ENCODE assay signal across 11 mouse cellular contexts in the genomic region with DNA sequence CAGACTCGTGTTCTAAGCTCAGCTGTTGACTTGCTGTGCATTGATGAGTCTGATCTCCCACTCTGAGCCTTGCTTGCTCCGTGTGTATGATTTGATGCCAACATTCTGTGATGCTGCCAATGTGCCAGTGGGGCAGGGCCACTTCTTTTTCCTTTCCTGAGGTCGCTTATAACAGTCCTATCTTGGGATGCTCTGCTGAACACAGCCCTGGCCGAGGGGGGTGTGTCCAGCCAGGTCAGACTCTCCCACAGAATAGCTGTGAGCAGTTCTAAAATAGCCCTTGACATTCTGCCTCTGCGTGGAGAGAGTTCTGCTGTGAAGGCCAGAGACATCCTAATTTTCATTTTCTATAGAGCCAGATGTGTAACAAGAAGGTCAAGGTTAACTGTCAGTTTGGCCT. TPM values are rescaled to one million over a fixed set of nuclear protein-coding genes. Genes with fewer than 3 reads are reported as not detected.
A peak's percentile ranks its signal among the peaks of the same experiment; 100 is the strongest.
DNase-seq lines count a peak whose midpoint lies in the region; ATAC-seq and TF ChIP-seq lines count a peak whose summit lies in the region.
"Had no signal": no experiment of that assay in that cellular context is flagged by ENCODE, and none has a peak within 500 bp of the region (broad histone marks: within the 10 kb centered on the region; RNA-seq: fewer than 3 reads in every experiment).

No protein-coding gene starts in this region.

- 0 out of 2 replicates have a peak overlapping the region, but pooled peaks have one; percentile 70 for H3K4me3 ChIP-seq in forebrain, embryonic 10.5 days
- no peak overlapping the region for H3K4me3 ChIP-seq in forebrain, embryonic 11.5 days (ENCODE audit: low read depth, low read length)
- H3K4me3 ChIP-seq in testis, adult 2 months (ENCODE audit: control insufficient read depth, low read depth, low read length) = peak overlapping the region; percentile 66
- no peak overlapping the region for H3K4me3 ChIP-seq in limb, embryonic 14.5 days (replicated peaks; ENCODE audit: low read length)
- no peak overlapping the region for H3K4me3 ChIP-seq in neural tube, embryonic 14.5 days (ENCODE audit: low read depth, low read length)
- no peak overlapping the region for H3K4me3 ChIP-seq in intestine, embryonic 15.5 days (replicated peaks)

- no peaks in the 10 kb centered on the region for H3K9me3 ChIP-seq in forebrain, embryonic 10.5 days
- H3K9me3 ChIP-seq in forebrain, embryonic 11.5 days (ENCODE audit: control insufficient read depth, low read length) = no peaks in the 10 kb centered on the region
- no peaks in the 10 kb centered on the region for H3K9me3 ChIP-seq in limb, embryonic 14.5 days (ENCODE audit: control insufficient read depth, low read length)
- H3K9me3 ChIP-seq in neural tube, embryonic 14.5 days (ENCODE audit: control insufficient read depth, low read length) = no peaks in the 10 kb centered on the region
- H3K9me3 ChIP-seq in intestine, embryonic 15.5 days = no peaks in the 10 kb centered on the region
- H3K9me3 ChIP-seq: limb, embryonic 15.5 days had no signal

- H3K9ac ChIP-seq in forebrain, embryonic 11.5 days (ENCODE audit: low read length) = no peak overlapping the region
- H3K9ac ChIP-seq in limb, embryonic 14.5 days (ENCODE audit: low read depth, low read length, severe bottlenecking) = no peak overlapping the region
- no peak overlapping the region for H3K9ac ChIP-seq in neural tube, embryonic 14.5 days (replicated peaks; ENCODE audit: low read depth, low read length)
- no peak overlapping the region for H3K9ac ChIP-seq in intestine, embryonic 15.5 days
- H3K9ac ChIP-seq: limb, embryonic 15.5 days had no signal

- TF ChIP-seq POLR2A in testis, adult 2 months (IDR thresholded peaks at IDR 0.05; ENCODE audit: control insufficient read depth, low read depth, low read length) = no peak
- no peak for TF ChIP-seq POLR2A in limb, embryonic 14.5 days (IDR thresholded peaks at IDR 0.05; ENCODE audit: borderline replicate concordance, extremely low read depth, insufficient read depth, insufficient read length)

- no peak for DNase-seq in forebrain, embryonic 10.5 days (ENCODE audit: extremely low spot score, low spot score)
- DNase-seq in forebrain, embryonic 11.5 days (ENCODE audit: low spot score) = no peak
- no peak for DNase-seq in testis, postnatal 14 days (ENCODE audit: low spot score)
- DNase-seq in limb, embryonic 14.5 days (ENCODE audit: low spot score) = no peak
- no peak for DNase-seq in kidney, adult 9 months
- DNase-seq: cerebellum, adult 2 months had no signal

- no peak overlapping the region for H3K27ac ChIP-seq in forebrain, embryonic 10.5 days
- no peak overlapping the region for H3K27ac ChIP-seq in forebrain, embryonic 11.5 days (ENCODE audit: low read depth, low read length)
- no peak overlapping the region for H3K27ac ChIP-seq in testis, adult 2 months (ENCODE audit: control insufficient read depth, insufficient read depth, low read depth, low read length)
- H3K27ac ChIP-seq in limb, embryonic 14.5 days (replicated peaks; ENCODE audit: low read depth, low read length) = no peak overlapping the region
- H3K27ac ChIP-seq in neural tube, embryonic 14.5 days (ENCODE audit: low read depth, low read length) = no peak overlapping the region
- H3K27ac ChIP-seq in intestine, embryonic 15.5 days = no peak overlapping the region
- H3K27ac ChIP-seq: limb, embryonic 15.5 days had no signal

- ATAC-seq in forebrain, embryonic 11.5 days (replicated peaks; ENCODE audit: low FRiP score) = no peak
- ATAC-seq in limb, embryonic 14.5 days (ENCODE audit: low FRiP score, low read depth) = no peak
- ATAC-seq in neural tube, embryonic 14.5 days (ENCODE audit: low read depth) = no peak
- ATAC-seq in intestine, embryonic 15.5 days = no peak
- ATAC-seq: inflammation-experienced regulatory T-cells, adult 6 months had no signal

- peaks cover 88% of the 10 kb centered on the region for H3K4me1 ChIP-seq in forebrain, embryonic 10.5 days
- H3K4me1 ChIP-seq in forebrain, embryonic 11.5 days (replicated peaks; ENCODE audit: control insufficient read depth, insufficient read depth, low read length) = peaks cover 9% of the 10 kb centered on the region; the same call in 1 of the 2 replicates
- H3K4me1 ChIP-seq in testis, adult 2 months (ENCODE audit: control insufficient read depth, insufficient read depth, low read length) = peaks cover 7% of the 10 kb centered on the region
- H3K4me1 ChIP-seq in limb, embryonic 14.5 days (ENCODE audit: control insufficient read depth, insufficient read depth, low read length) = peaks cover 36% of the 10 kb centered on the region
- H3K4me1 ChIP-seq in neural tube, embryonic 14.5 days (ENCODE audit: control insufficient read depth, insufficient read depth, low read length) = peaks cover 11% of the 10 kb centered on the region; the same call in 1 of the 2 replicates
- H3K4me1 ChIP-seq in intestine, embryonic 15.5 days (replicated peaks) = peaks cover 27% of the 10 kb centered on the region

- H3K4me2 ChIP-seq in forebrain, embryonic 11.5 days (ENCODE audit: low read depth, low read length, severe bottlenecking) = no peak overlapping the region
- 0 out of 2 replicates have a peak overlapping the region, but pooled peaks have one; percentile 8 for H3K4me2 ChIP-seq in limb, embryonic 14.5 days (replicated peaks; ENCODE audit: low read depth, low read length, severe bottlenecking)
- H3K4me2 ChIP-seq in neural tube, embryonic 14.5 days (ENCODE audit: low read depth, low read length) = peak overlapping the region; percentile 11; the same call in 1 of the 2 replicates
- H3K4me2 ChIP-seq in intestine, embryonic 15.5 days (replicated peaks) = no peak overlapping the region

- WGBS in forebrain, embryonic 10.5 days = 69% methylated on average over 5 of the region's 5 CpGs
- WGBS in forebrain, embryonic 11.5 days = 71% methylated on average over 5 of the region's 5 CpGs
- WGBS in limb, embryonic 14.5 days = 67% methylated on average over 5 of the region's 5 CpGs
- 43% methylated on average over 5 of the region's 5 CpGs for WGBS in neural tube, embryonic 14.5 days
- 69% methylated on average over 5 of the region's 5 CpGs for WGBS in intestine, embryonic 15.5 days

- 0 out of 2 replicates have a peak, but pooled peaks cover 3% of the 10 kb centered on the region for H3K36me3 ChIP-seq in forebrain, embryonic 10.5 days (replicated peaks)
- H3K36me3 ChIP-seq in forebrain, embryonic 11.5 days (ENCODE audit: control insufficient read depth, insufficient read depth, low read length) = no peaks in the 10 kb centered on the region; the same call in 1 of the 2 replicates
- no peaks in the 10 kb centered on the region for H3K36me3 ChIP-seq in testis, adult 2 months (ENCODE audit: control insufficient read depth, insufficient read depth, low read length)
- H3K36me3 ChIP-seq in limb, embryonic 14.5 days (ENCODE audit: control insufficient read depth, insufficient read depth, low read length) = no peaks in the 10 kb centered on the region
- H3K36me3 ChIP-seq in neural tube, embryonic 14.5 days (ENCODE audit: control insufficient read depth, insufficient read depth, low read length) = no peaks in the 10 kb centered on the region
- H3K36me3 ChIP-seq in intestine, embryonic 15.5 days = no peaks in the 10 kb centered on the region
- H3K36me3 ChIP-seq: limb, embryonic 15.5 days had no signal

- no peak for TF ChIP-seq CTCF in testis, adult 2 months (IDR thresholded peaks at IDR 0.05; ENCODE audit: control insufficient read depth, insufficient read depth, insufficient replicate concordance, low read depth, low read length)

- H3K27me3 ChIP-seq in forebrain, embryonic 10.5 days (ENCODE audit: poor library complexity, severe bottlenecking) = peaks cover 36% of the 10 kb centered on the region
- no peaks in the 10 kb centered on the region for H3K27me3 ChIP-seq in forebrain, embryonic 11.5 days (ENCODE audit: control insufficient read depth, insufficient read depth, low read length)
- no peaks in the 10 kb centered on the region for H3K27me3 ChIP-seq in testis, adult 2 months (ENCODE audit: control insufficient read depth, insufficient read depth, low read length)
- no peaks in the 10 kb centered on the region for H3K27me3 ChIP-seq in limb, embryonic 14.5 days (ENCODE audit: control insufficient read depth, insufficient read depth, low read length)
- no peaks in the 10 kb centered on the region; the same call in 1 of the 2 replicates for H3K27me3 ChIP-seq in neural tube, embryonic 14.5 days (ENCODE audit: control insufficient read depth, insufficient read depth, low read length)
- no peaks in the 10 kb centered on the region for H3K27me3 ChIP-seq in intestine, embryonic 15.5 days (replicated peaks)
- H3K27me3 ChIP-seq: limb, embryonic 15.5 days had no signal

RNA-seq across cellular contexts. Expression of a gene that starts 2.2 kb away (rescaled TPM):
- polyA plus RNA-seq in forebrain, embryonic 10.5 days (2016; fragmentation: Nextera tagmentation; extraction: Ambion mirVana) = 18.3 and 18.6 TPM in 2 replicates
- polyA plus RNA-seq in forebrain, embryonic 11.5 days (2014; fragmentation: Nextera tagmentation; extraction: Ambion mirVana) = 15.1 and 18.1 TPM in 2 replicates
- 21.2 and 25.9 TPM in 2 replicates for polyA plus RNA-seq in testis, adult 2 months (2012; rRNA removed)
- 26.5 and 30.3 TPM in 2 replicates for polyA plus RNA-seq in limb, embryonic 14.5 days (2012; rRNA removed)
- polyA plus RNA-seq in limb, embryonic 14.5 days (2014; fragmentation: Nextera tagmentation; extraction: Ambion mirVana) = 24.4 and 27.5 TPM in 2 replicates
- polyA plus RNA-seq in neural tube, embryonic 14.5 days (2014; fragmentation: Nextera tagmentation; extraction: Ambion mirVana) = 4.5 and 8.4 TPM in 2 replicates
- polyA plus RNA-seq in intestine, embryonic 15.5 days (2015; fragmentation: Nextera tagmentation; extraction: Ambion mirVana) = 19.3 and 20.3 TPM in 2 replicates

Comparison
In these comparisons a context has a peak if more than half of its experiments do, and no peak if none do; other contexts are left out.
1. H3K4me3 ChIP-seq: peak in forebrain, embryonic 10.5 days (single experiment) and testis, adult 2 months (single experiment); none in forebrain, embryonic 11.5 days (single experiment), limb, embryonic 14.5 days (single experiment), neural tube, embryonic 14.5 days (single experiment) and intestine, embryonic 15.5 days (single experiment).
2. H3K4me2 ChIP-seq: peak in limb, embryonic 14.5 days (single experiment) and neural tube, embryonic 14.5 days (single experiment); none in forebrain, embryonic 11.5 days (single experiment) and intestine, embryonic 15.5 days (single experiment).